Mouse (Mus musculus) stomach, embryonic 16.5 days (tissue): Measurements from ENCODE around the gene Gm42688. TPM values are rescaled to one million over a fixed set of nuclear protein-coding genes. Genes with fewer than 3 reads are reported as not detected.
A peak's percentile ranks its signal among the peaks of the same experiment; 100 is the strongest.

Experiments
- ATAC-seq: fragments of 200-750 bp; cut with Nextera tagmentation; 2 replicates; pipeline ENCODE4 v1.8.0; 2017; ENCODE audit warnings: moderate number of reproducible peaks, moderate TSS enrichment; ENCODE audit not compliant: insufficient read depth, low FRiP score
- H3K27ac ChIP-seq: fragments of 300-500 bp; sonication (generic); 2 replicates; pipeline ENCODE4 v1.5.1; 2014; ENCODE audit warnings: low read length
- H3K27me3 ChIP-seq: fragments of 300-500 bp; sonication (generic); 2 replicates; pipeline ENCODE4 v1.6.1; 2014; ENCODE audit warnings: low read length, control low read depth, mixed read lengths; ENCODE audit not compliant: control insufficient read depth, insufficient read depth
- H3K36me3 ChIP-seq: fragments of 300-500 bp; sonication (generic); 2 replicates; pipeline ENCODE4 v1.6.1; 2014; ENCODE audit warnings: low read length; ENCODE audit not compliant: control insufficient read depth, insufficient read depth
- H3K4me1 ChIP-seq: fragments of 300-500 bp; sonication (generic); 2 replicates; pipeline ENCODE4 v1.6.1; 2014; ENCODE audit warnings: low read length, control low read depth, mixed read lengths; ENCODE audit not compliant: control insufficient read depth, insufficient read depth
- H3K4me2 ChIP-seq: fragments of 300-500 bp; sonication (generic); 2 replicates; pipeline ENCODE4 v1.6.1; 2014; ENCODE audit warnings: low read depth, low read length, mixed read lengths
- H3K4me3 ChIP-seq: fragments of 300-500 bp; sonication (generic); replicated peaks from 2 replicates; pipeline ENCODE4 v1.5.1; 2014; ENCODE audit warnings: mild to moderate bottlenecking, low read length
- H3K9ac ChIP-seq: fragments of 300-500 bp; sonication (generic); 2 replicates; pipeline ENCODE4 v1.6.1; 2014; ENCODE audit warnings: low read length
- H3K9me3 ChIP-seq: fragments of 300-500 bp; sonication (generic); replicated peaks from 2 replicates; pipeline ENCODE4 v1.6.1; 2016; ENCODE audit warnings: low read length, control low read depth; ENCODE audit not compliant: control insufficient read depth
- WGBS: fragments of 180-500 bp; shearing (Covaris S2); extraction: QIAGEN DNeasy Blood & Tissue Kit; methylation state at CpG from one replicate; pipeline ENCODE4 v1.1.7; 2014; 5-methylcytosine and 5-hydroxymethylcytosine counted together
- polyA plus RNA-seq: library from polyadenylated mRNA; unstranded; fragments of >200 nt; fragmentation: Nextera tagmentation; extraction: Ambion mirVana; gene quantifications from 2 replicates; pipeline ENCODE4 v1.2.1, GENCODE M21; 2015

The Gm42688 gene
- polyA plus RNA-seq, 1 experiment from 2014 or later = 1.8 TPM

DNA sequence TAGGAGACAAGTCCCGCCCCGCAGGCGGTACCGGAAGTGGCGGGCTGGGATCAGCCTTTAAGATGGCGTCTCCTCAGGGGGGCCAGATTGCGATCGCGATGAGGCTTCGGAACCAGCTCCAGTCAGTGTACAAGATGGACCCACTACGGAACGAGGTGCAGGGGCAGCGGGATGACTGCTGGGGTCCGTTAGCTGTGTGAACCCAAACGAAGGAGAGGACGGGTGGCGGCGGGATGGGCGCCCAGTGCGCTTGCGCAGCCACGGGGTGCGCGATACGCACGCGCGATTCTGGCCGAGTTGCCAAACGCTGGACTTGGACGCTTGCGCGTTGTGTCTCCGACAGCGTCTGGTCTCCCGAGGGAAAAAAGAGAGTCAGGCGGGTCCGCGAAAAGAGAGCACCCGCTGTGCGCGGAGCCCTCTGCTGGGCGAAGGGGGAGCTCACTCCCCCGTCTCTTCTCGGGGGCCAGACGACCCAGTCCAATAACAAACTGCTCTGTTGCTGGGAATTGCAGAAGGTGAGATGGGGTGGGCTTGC lies 23.0 kb upstream of the Gm42688 start:
- Histone ChIP-seq H3K27ac (peak overlapping the region; percentile 84), H3K4me1 (peaks cover 10% of the 10 kb centered on the region; the same call in 1 of the 2 replicates), H3K4me2 (peak overlapping the region; percentile 97), H3K27me3 (peaks cover 43% of the 10 kb centered on the region), H3K9me3 (no peaks in the 10 kb centered on the region), H3K9ac (peak overlapping the region; percentile 86), H3K4me3 (peak overlapping the region; percentile 85), H3K36me3 (0 out of 2 replicates have a peak, but pooled peaks cover 6% of the 10 kb centered on the region)
- peak; percentile 95 for ATAC-seq
- under 1% methylated on average over 46 of the region's 46 CpGs for WGBS

DNA sequence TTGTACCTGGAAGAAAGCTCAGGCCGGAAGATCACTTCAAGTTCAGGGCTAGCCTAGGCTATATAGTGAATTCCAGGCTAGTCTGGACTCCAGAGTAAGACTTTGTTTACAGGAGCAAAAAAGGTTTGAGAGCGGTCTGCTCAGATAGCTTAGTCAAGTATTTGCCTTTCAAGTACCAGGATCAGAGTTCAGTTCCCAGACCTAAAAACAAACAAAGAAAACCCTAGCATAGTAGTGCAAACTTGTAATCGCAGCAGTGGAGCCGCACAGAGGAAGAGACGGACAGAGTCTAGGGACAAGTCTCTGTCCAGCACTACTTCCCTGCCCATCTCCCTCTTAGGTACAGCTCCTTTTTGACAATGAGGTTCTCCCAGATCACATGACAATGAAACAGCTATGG lies 21.2 kb upstream of the Gm42688 start:
- no peak overlapping the region for H3K27ac ChIP-seq
- no peaks in the 10 kb centered on the region for H3K9me3 ChIP-seq
- no peak overlapping the region for H3K4me2 ChIP-seq
- H3K27me3 ChIP-seq = peaks cover 43% of the 10 kb centered on the region
- H3K4me3 ChIP-seq = no peak overlapping the region
- no peak overlapping the region for H3K9ac ChIP-seq
- 0 out of 2 replicates have a peak, but pooled peaks cover 6% of the 10 kb centered on the region for H3K36me3 ChIP-seq
- 95% methylated on average over 5 of the region's 5 CpGs for WGBS
- H3K4me1 ChIP-seq = peaks cover 10% of the 10 kb centered on the region; the same call in 1 of the 2 replicates
- no peak for ATAC-seq

DNA sequence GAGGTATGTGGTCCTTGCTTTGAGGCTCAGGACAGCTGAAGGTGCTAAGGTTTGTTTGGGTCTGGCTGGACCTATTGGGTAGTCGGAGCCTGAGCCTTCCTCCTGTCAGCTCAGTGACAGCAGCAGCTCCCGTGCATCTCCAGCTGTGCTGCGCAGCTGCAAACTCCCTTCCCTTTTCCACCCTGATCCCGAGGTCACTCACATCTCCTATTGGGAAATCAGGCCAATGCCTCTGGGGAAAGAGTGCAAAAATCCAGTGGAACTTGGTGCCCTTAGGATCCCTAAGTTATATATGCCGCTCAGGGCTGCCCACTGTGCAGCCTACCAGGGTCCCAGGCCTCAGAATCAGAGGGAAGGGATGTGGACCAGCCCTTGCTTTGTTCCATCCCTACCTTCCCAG lies 17.9 kb upstream of the Gm42688 start:
- Histone ChIP-seq H3K4me1 (peaks cover 13% of the 10 kb centered on the region; the same call in 1 of the 2 replicates), H3K27ac (no peak overlapping the region), H3K4me2 (no peak overlapping the region), H3K27me3 (peaks cover 60% of the 10 kb centered on the region), H3K4me3 (no peak overlapping the region), H3K9ac (no peak overlapping the region), H3K36me3 (0 out of 2 replicates have a peak, but pooled peaks cover 6% of the 10 kb centered on the region), H3K9me3 (no peaks in the 10 kb centered on the region)
- ATAC-seq = no peak
- WGBS = 28% methylated on average over 5 of the region's 5 CpGs

DNA sequence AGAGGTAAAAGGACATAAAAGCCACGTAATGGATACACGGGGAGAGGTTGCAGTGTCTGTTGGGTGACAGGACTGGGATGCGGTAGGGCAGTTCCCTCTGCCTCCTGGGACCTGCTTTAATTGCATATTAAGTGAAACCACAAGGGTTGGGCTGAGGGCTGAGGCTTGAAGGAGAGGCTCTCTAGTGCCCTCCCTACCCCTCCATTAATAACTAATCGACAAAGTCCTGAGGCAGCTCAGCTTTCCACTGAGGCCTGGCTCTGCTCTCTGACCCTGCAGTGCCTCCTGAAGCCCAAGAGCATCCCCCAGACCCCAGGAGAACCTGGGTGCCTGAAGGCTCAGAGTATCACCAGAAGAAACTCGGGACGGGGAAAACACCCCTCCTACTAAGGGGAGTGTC lies 16.9 kb upstream of the Gm42688 start:
- Histone ChIP-seq H3K9ac (no peak overlapping the region), H3K9me3 (no peaks in the 10 kb centered on the region), H3K4me1 (peaks cover 7% of the 10 kb centered on the region; the same call in 1 of the 2 replicates), H3K4me2 (no peak overlapping the region), H3K27ac (no peak overlapping the region), H3K27me3 (peaks cover 68% of the 10 kb centered on the region), H3K36me3 (0 out of 2 replicates have a peak, but pooled peaks cover 6% of the 10 kb centered on the region), H3K4me3 (no peak overlapping the region)
- no peak for ATAC-seq
- 13% methylated on average over 6 of the region's 6 CpGs for WGBS

DNA sequence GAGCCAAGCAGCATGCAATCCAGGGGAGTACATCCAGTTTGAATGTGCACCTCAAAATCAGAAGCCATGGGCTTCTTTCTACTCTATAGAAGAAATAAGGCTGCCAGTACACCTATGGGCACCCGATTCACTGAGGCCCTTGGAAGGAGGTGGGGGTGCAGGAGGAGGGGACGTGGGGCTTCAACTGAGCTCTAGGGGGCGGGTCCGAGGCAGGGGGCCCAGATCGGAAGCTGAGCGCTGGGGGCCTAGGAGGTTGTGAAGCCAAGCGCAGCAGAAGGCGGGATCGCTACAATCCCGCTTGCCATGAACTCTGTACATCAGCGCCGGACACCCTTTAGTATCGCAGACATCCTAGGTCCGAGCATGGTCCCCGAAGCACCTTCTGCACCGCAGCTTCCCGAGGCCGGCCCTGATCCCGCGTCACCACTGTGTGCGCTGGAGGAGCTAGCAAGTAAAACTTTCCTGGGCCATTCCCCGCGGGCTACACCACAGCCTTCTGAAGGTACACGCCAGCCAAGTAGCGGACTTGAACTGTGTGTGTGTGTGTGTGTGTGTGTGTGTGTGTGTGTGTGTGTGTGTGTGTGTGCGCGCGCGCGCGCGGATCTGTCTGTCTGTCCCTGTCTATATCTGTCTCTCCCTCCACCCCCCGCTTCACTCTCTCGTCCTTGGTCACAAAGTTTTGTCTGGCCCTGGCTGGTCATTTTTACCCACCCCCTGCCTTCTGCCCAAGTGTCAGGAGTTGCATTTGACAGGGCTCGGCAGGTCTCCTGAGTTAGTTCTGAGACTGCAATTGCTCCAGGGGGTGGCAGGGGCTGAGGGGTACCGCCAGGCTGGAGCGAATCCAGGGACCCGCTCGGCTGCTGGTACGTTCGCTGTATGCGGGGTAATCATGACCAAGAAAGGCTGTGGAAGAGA lies 15.0 kb upstream of the Gm42688 start, which contains the start of gene Lbx2:
TSS of gene Lbx2 (plus strand) at position 247 of the 915 bp plus-strand sequence.
- Histone ChIP-seq H3K4me1 (0 out of 2 replicates have a peak, but pooled peaks cover 7% of the 10 kb centered on the region), H3K27ac (no peak within 1 kb of the TSS), H3K27me3 (peaks cover 75% of the 10 kb centered on the region), H3K36me3 (0 out of 2 replicates have a peak, but pooled peaks cover 6% of the 10 kb centered on the region), H3K4me2 (peak within 1 kb of the TSS; percentile 43; the same call in 1 of the 2 replicates), H3K4me3 (peak within 1 kb of the TSS; percentile 17), H3K9ac (peak within 1 kb of the TSS; percentile 7; the same call in 1 of the 2 replicates), H3K9me3 (no peaks in the 10 kb centered on the region)
- no peak for ATAC-seq
- WGBS = 5% methylated on average over 38 of the region's 42 CpGs

DNA sequence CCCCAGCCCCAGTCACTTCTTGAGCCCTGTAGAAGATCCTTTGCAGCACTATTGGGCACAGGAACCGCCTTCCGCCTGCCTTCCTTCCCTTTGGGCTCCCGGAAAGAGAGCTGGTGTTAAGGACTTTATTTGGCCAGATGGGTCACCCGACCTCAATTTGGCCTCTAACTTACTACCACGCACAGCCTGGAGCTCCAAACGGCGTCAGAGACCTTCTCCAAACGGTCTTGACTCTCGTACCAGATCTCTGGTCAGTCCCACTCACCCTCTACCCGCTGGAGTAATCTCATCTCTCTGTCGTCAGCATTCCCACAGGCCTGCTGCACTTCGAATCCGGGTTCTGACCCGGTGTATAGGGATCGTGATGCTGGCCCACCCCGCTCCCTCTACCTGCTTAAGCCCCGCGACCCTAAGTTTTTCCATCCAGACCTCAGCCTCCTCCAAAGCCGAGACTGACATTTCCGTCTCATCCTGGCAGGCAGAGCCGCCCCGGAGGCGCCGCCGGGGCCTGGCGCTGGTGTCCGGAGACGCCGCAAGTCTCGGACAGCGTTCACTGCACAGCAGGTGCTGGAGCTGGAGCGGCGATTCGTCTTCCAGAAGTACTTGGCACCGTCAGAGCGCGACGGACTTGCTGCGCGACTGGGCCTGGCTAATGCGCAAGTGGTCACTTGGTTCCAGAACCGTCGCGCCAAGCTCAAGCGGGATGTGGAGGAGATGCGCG lies 14.1 kb upstream of the Gm42688 start:
- H3K9ac ChIP-seq = peak overlapping the region; percentile 31
- H3K4me2 ChIP-seq = peak overlapping the region; percentile 43
- no peak for ATAC-seq
- H3K27ac ChIP-seq = no peak overlapping the region
- H3K4me3 ChIP-seq = peak overlapping the region; percentile 16
- 5% methylated on average over 47 of the region's 47 CpGs for WGBS
- H3K4me1 ChIP-seq = 0 out of 2 replicates have a peak, but pooled peaks cover 7% of the 10 kb centered on the region
- no peaks in the 10 kb centered on the region for H3K9me3 ChIP-seq
- peaks cover 72% of the 10 kb centered on the region for H3K27me3 ChIP-seq
- no peaks in the 10 kb centered on the region for H3K36me3 ChIP-seq

DNA sequence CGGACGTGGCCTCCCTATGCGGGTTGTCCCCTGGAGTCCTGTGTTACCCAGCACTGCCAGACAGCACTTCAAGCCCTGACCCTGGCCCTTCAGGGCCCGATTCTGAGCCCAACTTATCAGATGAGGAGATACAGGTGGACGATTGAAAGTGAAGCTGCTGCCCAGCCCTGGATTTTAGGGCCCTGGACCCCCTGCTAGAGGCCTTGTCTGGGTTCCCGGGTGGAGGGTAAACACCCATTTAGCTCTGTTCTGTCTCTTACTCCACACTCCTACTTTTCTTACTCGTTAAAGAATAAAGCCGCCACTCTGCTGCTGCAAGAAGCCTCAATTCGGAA lies 13.5 kb upstream of the Gm42688 start:
- peaks cover 67% of the 10 kb centered on the region for H3K27me3 ChIP-seq
- H3K9ac ChIP-seq = peak overlapping the region; percentile 31; the same call in 1 of the 2 replicates
- no peak overlapping the region for H3K27ac ChIP-seq
- WGBS = 16% methylated on average over 9 of the region's 9 CpGs
- ATAC-seq = no peak
- peak overlapping the region; percentile 16; the same call in 1 of the 2 replicates for H3K4me3 ChIP-seq
- peak overlapping the region; percentile 43; the same call in 1 of the 2 replicates for H3K4me2 ChIP-seq
- no peaks in the 10 kb centered on the region for H3K36me3 ChIP-seq
- no peaks in the 10 kb centered on the region for H3K9me3 ChIP-seq
- 0 out of 2 replicates have a peak, but pooled peaks cover 7% of the 10 kb centered on the region for H3K4me1 ChIP-seq

DNA sequence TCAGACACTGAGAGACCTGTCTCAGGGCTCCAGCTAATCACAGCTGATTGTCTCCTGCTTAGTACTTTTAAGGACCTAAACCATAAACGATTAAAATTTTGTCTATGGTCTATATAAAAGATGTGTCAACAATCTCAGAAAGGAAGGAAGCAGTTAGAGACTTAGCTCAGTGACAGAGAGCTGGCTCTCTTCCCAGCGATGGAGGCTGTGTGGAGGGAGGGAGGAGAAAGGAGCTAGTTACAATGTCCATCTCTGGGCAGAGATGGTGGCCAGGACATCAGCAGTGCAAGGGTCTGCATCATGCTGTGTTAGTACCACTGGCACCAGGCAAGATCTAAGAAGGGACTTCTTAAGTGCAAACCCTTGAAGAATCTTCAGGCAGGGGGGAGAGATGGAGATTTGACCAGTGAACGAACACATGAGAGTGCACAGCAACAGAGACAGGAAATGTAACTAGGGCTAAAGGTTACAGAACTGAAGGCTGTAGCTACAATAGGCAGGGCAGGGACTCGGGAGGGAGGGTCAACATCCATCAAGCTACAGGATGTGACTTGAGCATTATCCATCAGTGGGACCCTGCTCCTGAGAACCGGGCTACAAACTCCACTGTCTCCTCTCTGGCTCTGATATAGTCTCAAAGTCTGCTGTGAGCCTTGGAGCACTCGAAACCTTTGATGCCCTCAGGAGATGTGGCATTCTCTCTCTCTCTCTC lies 8.8 kb upstream of the Gm42688 start:
- no peak overlapping the region for H3K4me2 ChIP-seq
- no peak overlapping the region for H3K27ac ChIP-seq
- H3K9me3 ChIP-seq = no peaks in the 10 kb centered on the region
- H3K4me3 ChIP-seq = no peak overlapping the region
- H3K9ac ChIP-seq = no peak overlapping the region
- H3K36me3 ChIP-seq = no peaks in the 10 kb centered on the region
- 0 out of 2 replicates have a peak, but pooled peaks have one; percentile 47 for ATAC-seq
- WGBS = 24% methylated on average over 6 of the region's 6 CpGs
- 0 out of 2 replicates have a peak, but pooled peaks cover under 1% of the 10 kb centered on the region for H3K4me1 ChIP-seq
- H3K27me3 ChIP-seq = peaks cover 24% of the 10 kb centered on the region
